Mouse (Mus musculus) neural tube, embryonic 11.5 days (tissue): ENCODE measurements around the gene Rtn4. TPM values are rescaled to one million over a fixed set of nuclear protein-coding genes. Genes with fewer than 3 reads are reported as not detected.
"Not testable (repeated sequence)": the region's sequence is repeated elsewhere in the genome, so short reads cannot be mapped to it uniquely, and the experiment has no call there.

Experiments
- ATAC-seq: fragments of 200-750 bp; cut with Nextera tagmentation; 2 replicates; pipeline ENCODE4 v1.8.0; 2017; ENCODE audit warnings: moderate number of reproducible peaks, mild to moderate bottlenecking, moderate TSS enrichment, moderate library complexity; ENCODE audit not compliant: insufficient read depth, low FRiP score, low TSS enrichment
- DNase-seq: peaks from one replicate; pipeline ENCODE4 v3.0.0-alpha.2; 2015; ENCODE audit warnings: low spot score
- H3K27ac ChIP-seq: fragments of 300-500 bp; sonication (generic); 2 replicates; pipeline ENCODE4 v1.5.1; 2014; ENCODE audit warnings: low read depth, mild to moderate bottlenecking, low read length
- H3K27me3 ChIP-seq: fragments of 300-500 bp; sonication (generic); 2 replicates; pipeline ENCODE4 v1.6.1; 2014; ENCODE audit warnings: mild to moderate bottlenecking, low read length, mixed read lengths; ENCODE audit not compliant: control insufficient read depth, insufficient read depth
- H3K36me3 ChIP-seq: fragments of 300-500 bp; sonication (generic); 2 replicates; pipeline ENCODE4 v1.6.1; 2014; ENCODE audit warnings: mild to moderate bottlenecking, low read length, moderate library complexity, mixed read lengths; ENCODE audit not compliant: control insufficient read depth, insufficient read depth
- H3K4me1 ChIP-seq: fragments of 300-500 bp; sonication (generic); 2 replicates; pipeline ENCODE4 v1.6.1; 2014; ENCODE audit warnings: low read length, mixed read lengths; ENCODE audit not compliant: control insufficient read depth, insufficient read depth
- H3K4me2 ChIP-seq: fragments of 300-500 bp; sonication (generic); 2 replicates; pipeline ENCODE4 v1.6.1; 2014; ENCODE audit warnings: low read depth, mild to moderate bottlenecking, moderate library complexity
- H3K4me3 ChIP-seq: fragments of 300-500 bp; sonication (generic); 2 replicates; pipeline ENCODE4 v1.5.1; 2014; ENCODE audit warnings: low read depth, low read length
- H3K9ac ChIP-seq: fragments of 300-500 bp; sonication (generic); 2 replicates; pipeline ENCODE4 v1.6.1; 2014; ENCODE audit warnings: mild to moderate bottlenecking, low read length
- H3K9me3 ChIP-seq: fragments of 300-500 bp; sonication (generic); 2 replicates; pipeline ENCODE4 v1.6.1; 2016; ENCODE audit warnings: low read length; ENCODE audit not compliant: control insufficient read depth
- WGBS: fragments of 180-500 bp; shearing (Covaris S2); extraction: QIAGEN DNeasy Blood & Tissue Kit; methylation state at CpG from one replicate; pipeline ENCODE4 v1.1.7; 2014; 5-methylcytosine and 5-hydroxymethylcytosine counted together
- polyA plus RNA-seq: library from polyadenylated mRNA; unstranded; fragments of >200 nt; fragmentation: Nextera tagmentation; extraction: Ambion mirVana; gene quantifications from 2 replicates; pipeline ENCODE4 v1.2.1, GENCODE M21; 2014

The Rtn4 gene
- polyA plus RNA-seq, 1 experiment from 2014 or later = 76.8 TPM

DNA sequence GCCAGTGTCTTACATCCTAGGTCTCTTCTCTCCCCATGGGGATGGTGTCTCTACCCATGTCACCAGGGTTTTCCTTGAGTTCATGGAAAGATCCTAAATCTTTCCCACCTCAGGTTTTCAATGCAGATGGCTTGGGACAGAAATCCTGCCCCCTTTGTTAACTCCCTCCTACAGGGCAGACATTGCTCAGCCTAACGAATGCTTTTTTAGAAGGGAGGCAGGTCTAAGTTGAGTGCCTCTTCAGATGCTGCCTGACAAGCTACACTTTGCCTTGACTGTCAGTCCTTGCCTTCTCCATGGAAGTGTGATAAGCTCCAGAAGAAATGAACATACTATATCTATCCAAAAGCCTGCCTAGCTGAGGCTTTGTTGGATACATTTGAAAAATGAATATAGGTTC lies 55.1 kb downstream of the Rtn4 start:
- DNase-seq (no peak), ATAC-seq (no peak)
- Histone ChIP-seq H3K4me2 (no peak overlapping the region), H3K36me3 (peaks cover 7% of the 10 kb centered on the region), H3K4me3 (no peak overlapping the region), H3K9ac (no peak overlapping the region), H3K9me3 (no peaks in the 10 kb centered on the region), H3K4me1 (no peaks in the 10 kb centered on the region), H3K27ac (no peak overlapping the region), H3K27me3 (no peaks in the 10 kb centered on the region)
- 73% methylated on average over 1 of the region's 1 CpGs for WGBS

- WGBS = 91% methylated on average over 8 of the region's 8 CpGs
These were observed 56.2 kb downstream of the Rtn4 start for GRCm38 (mm10) chr11:29748750-29749467.

DNA sequence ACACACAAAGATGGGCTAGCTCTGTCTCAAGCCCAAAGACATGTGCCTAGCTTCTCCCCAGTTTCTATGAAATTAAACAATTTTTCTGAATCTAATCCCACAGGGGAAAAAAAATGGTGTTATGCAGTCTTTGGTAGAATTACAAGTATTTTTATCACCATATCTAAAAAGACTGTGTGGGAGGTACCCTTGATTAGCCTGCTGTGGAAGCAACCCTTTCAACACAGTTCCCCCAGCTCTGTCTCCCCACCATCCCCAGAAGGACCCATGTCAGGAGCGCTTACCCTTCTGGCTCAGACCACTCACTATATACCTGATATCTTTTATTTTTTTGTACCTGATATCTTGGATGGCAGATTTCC lies 56.7 kb downstream of the Rtn4 start:
- Histone ChIP-seq H3K4me3 (no peak overlapping the region), H3K27me3 (no peaks in the 10 kb centered on the region), H3K4me2 (no peak overlapping the region), H3K36me3 (peaks cover 7% of the 10 kb centered on the region), H3K4me1 (no peaks in the 10 kb centered on the region), H3K27ac (no peak overlapping the region), H3K9ac (no peak overlapping the region), H3K9me3 (no peaks in the 10 kb centered on the region)
- DNase-seq (no peak), ATAC-seq (no peak)
- WGBS = 100% methylated on average over 1 of the region's 1 CpGs

More at GRCm38 (mm10) chr11:29748750-29749467, 56.2 kb downstream of the Rtn4 start:
- ATAC-seq (no peak), DNase-seq (no peak)
- no peak overlapping the region for H3K4me3 ChIP-seq
- peaks cover 7% of the 10 kb centered on the region for H3K36me3 ChIP-seq
- H3K4me2 ChIP-seq = no peak overlapping the region
- H3K9ac ChIP-seq = no peak overlapping the region
- H3K9me3 ChIP-seq = no peaks in the 10 kb centered on the region
- H3K27me3 ChIP-seq = no peaks in the 10 kb centered on the region
- no peak overlapping the region for H3K27ac ChIP-seq
- no peaks in the 10 kb centered on the region for H3K4me1 ChIP-seq

DNA sequence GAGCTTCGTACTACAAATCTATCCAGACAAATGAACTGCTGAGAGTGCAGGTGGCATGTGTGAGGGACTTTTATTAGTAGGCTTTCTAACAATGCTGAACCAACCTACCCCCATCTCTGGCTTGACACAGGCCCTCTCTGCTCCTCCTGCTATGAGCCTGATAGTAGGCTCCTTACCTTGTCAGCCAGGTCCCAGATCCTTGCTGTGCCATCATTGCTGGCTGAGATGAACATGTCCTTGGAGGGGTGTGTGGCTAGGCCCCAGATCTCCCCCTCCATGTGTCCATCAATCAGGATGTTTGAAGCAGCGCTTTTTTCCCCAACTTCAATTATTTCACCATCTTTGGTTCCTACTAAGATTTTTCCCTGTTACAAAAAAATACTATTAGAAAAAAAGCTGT lies 58.3 kb downstream of the Rtn4 start:
- DNase-seq (no peak), ATAC-seq (no peak)
- H3K27ac ChIP-seq = no peak overlapping the region
- H3K4me1 ChIP-seq = no peaks in the 10 kb centered on the region
- H3K4me2 ChIP-seq = no peak overlapping the region
- H3K4me3 ChIP-seq = no peak overlapping the region
- H3K36me3 ChIP-seq = peaks cover 7% of the 10 kb centered on the region
- 96% methylated on average over 2 of the region's 2 CpGs for WGBS
- H3K9me3 ChIP-seq = no peaks in the 10 kb centered on the region
- H3K27me3 ChIP-seq = no peaks in the 10 kb centered on the region
- H3K9ac ChIP-seq = no peak overlapping the region

DNA sequence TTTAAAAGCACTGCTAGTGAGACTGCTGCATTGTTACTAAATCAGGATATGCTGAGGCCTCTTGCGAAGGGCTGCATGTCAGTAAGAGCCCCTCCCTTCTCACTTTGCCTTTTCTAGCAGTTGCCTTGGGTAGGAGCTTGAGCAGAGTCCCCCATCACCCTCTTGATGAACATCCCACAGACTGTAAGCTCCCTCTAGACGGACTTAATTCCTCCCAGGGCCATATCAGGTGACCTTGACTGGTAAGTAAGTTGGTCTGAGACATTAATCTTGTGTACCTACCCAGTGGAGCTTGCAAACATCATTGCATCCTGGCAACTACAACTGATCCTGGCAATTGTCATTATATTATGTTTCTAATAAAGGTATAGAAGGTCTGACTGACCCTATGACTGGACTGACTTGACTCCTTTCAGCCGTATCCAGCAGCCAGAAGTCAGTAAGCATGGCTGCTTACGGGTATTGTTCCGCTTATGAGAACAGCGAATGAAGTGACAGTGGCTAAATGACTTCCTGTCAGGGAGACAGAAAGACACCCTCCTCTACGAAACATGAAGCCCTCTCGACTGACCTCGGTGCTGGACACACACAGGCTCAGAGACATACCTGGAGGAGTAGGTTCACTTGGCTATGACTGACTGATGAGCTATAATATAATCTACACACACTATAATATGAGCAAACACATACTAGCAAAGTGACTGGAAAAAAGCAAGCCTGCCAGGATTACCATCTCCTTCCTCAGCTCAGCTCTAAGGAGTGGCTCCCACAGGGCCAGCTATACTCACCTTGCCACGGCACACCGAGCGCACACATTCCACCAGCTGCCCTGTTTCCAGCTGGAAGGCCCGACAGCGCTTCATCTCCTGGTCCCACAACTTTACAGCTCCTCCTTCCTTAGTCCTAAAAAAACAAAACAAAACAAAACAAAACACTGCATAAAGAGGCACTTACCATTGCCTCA lies 59.2 kb downstream of the Rtn4 start:
- 89% methylated on average over 14 of the region's 14 CpGs for WGBS
- Histone ChIP-seq H3K9me3 (no peaks in the 10 kb centered on the region), H3K36me3 (no peaks in the 10 kb centered on the region), H3K27ac (no peak overlapping the region), H3K4me3 (no peak overlapping the region), H3K4me1 (no peaks in the 10 kb centered on the region), H3K4me2 (no peak overlapping the region), H3K9ac (no peak overlapping the region), H3K27me3 (no peaks in the 10 kb centered on the region)
- no peak; the same call in 1 of the 2 replicates for ATAC-seq
- no peak for DNase-seq

DNA sequence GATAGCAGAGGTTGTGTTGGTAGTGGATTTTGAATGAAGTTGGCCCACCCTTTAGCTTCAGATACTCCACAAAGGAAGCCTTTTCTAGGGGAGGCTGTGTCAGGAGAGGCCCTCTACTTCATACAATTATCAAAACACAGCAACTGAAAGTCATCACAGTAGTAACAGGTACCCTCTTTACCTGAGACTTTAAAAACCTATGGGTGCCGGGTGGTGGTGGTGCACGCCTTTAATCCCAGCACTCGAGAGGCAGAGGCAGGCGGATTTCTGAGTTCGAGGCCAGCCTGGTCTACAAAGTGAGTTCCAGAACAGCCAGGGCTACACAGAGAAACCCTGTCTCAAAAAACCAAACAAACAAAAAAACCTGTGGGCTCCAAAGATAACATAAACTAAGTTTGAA lies 63.3 kb downstream of the Rtn4 start:
- ATAC-seq, H3K4me3 ChIP-seq, H3K9ac ChIP-seq, H3K27ac ChIP-seq, DNase-seq, H3K27me3 ChIP-seq, H3K4me2 ChIP-seq, H3K36me3 ChIP-seq, H3K9me3 ChIP-seq, H3K4me1 ChIP-seq: not testable (repeated sequence)
- WGBS = 78% methylated on average over 5 of the region's 5 CpGs

DNA sequence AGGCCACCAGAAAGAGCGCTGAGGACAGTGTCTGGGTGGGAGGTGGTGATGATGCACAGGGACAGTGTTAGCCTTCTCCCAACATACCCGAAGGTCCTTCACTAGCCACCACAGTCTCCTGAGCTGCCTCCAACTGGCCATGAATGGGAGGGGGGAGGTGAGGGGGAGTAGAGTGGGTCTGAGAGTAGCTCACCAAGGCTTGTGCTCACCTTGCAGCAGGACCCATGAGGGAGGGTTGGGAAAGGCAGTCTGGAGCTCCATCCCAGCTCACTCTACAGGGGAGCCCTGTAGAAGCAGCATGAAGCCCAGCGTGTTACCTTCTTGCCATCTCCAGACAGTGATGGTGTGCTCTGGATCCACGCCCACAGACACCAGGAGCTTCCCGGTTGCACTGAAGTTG lies 65.9 kb downstream of the Rtn4 start:
- no peak for ATAC-seq
- no peaks in the 10 kb centered on the region for H3K27me3 ChIP-seq

DNA sequence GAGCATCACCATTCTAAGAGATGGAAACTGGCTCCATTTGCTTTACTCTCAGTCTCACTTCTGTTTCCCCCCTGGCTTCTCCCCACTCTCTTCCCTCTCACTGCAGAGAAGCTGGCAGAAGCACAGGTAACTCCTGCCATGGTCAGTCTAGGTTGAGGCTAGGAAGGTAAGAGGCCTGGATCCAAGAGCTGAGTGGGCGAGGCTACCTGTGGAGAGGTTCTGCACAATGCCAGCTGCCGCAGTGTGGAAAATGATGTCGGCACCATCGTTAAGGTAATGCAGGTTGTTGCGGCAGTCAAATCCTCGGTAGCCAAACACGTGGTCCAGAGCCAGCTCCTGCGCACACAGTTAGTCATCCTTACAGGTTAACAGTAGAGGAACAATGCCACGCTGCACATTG lies 68.6 kb downstream of the Rtn4 start:
- WGBS = 94% methylated on average over 9 of the region's 9 CpGs
- DNase-seq (no peak), ATAC-seq (no peak)
- no peaks in the 10 kb centered on the region for H3K36me3 ChIP-seq
- no peak overlapping the region for H3K4me2 ChIP-seq
- H3K9me3 ChIP-seq = no peaks in the 10 kb centered on the region
- H3K4me3 ChIP-seq = no peak overlapping the region
- no peak overlapping the region for H3K27ac ChIP-seq
- H3K9ac ChIP-seq = no peak overlapping the region
- no peaks in the 10 kb centered on the region for H3K4me1 ChIP-seq
- no peaks in the 10 kb centered on the region for H3K27me3 ChIP-seq

More for the DNA sequence above, 65.9 kb downstream of the Rtn4 start:
- no peaks in the 10 kb centered on the region for H3K9me3 ChIP-seq
- H3K36me3 ChIP-seq = no peaks in the 10 kb centered on the region
- H3K4me1 ChIP-seq = no peaks in the 10 kb centered on the region
- H3K27ac ChIP-seq = no peak overlapping the region
- no peak overlapping the region for H3K4me2 ChIP-seq
- H3K9ac ChIP-seq = no peak overlapping the region
- DNase-seq = no peak
- 94% methylated on average over 5 of the region's 5 CpGs for WGBS
- no peak overlapping the region for H3K4me3 ChIP-seq
